Mouse (Mus musculus) embryonic fibroblast, embryonic 13.5 days (primary cell): ENCODE measurements around the gene Il1rapl1.

Source experiments
- CTCF ChIP-seq: IDR thresholded peaks from 2 replicates; pipeline ENCODE4 v1.5.1; 2011; ENCODE audit warnings: mild to moderate bottlenecking, control low read depth, low read length, moderate library complexity, borderline replicate concordance; ENCODE audit not compliant: insufficient read depth
- POLR2A ChIP-seq: IDR thresholded peaks from 2 replicates; pipeline ENCODE4 v1.6.1; 2011; ENCODE audit warnings: low read depth, mild to moderate bottlenecking, control low read depth, low read length, moderate library complexity

GRCm38 (mm10) chrX:87793011-87793410 is 322.4 kb downstream of the Il1rapl1 start:
- TF ChIP-seq POLR2A (no peak), CTCF (no peak)
